Mouse (Mus musculus) liver, embryonic 14.5 days (tissue): ENCODE measurements around the gene Chid1.

Experiments
- CTCF ChIP-seq: IDR thresholded peaks from 2 replicates; pipeline ENCODE4 v1.5.1; 2016; ENCODE audit warnings: antibody characterized with exemption, low read depth, control low read depth
- EP300 ChIP-seq: IDR thresholded peaks from 2 replicates; pipeline ENCODE4 v1.6.1; 2016; ENCODE audit warnings: antibody characterized with exemption, low read depth

DNA sequence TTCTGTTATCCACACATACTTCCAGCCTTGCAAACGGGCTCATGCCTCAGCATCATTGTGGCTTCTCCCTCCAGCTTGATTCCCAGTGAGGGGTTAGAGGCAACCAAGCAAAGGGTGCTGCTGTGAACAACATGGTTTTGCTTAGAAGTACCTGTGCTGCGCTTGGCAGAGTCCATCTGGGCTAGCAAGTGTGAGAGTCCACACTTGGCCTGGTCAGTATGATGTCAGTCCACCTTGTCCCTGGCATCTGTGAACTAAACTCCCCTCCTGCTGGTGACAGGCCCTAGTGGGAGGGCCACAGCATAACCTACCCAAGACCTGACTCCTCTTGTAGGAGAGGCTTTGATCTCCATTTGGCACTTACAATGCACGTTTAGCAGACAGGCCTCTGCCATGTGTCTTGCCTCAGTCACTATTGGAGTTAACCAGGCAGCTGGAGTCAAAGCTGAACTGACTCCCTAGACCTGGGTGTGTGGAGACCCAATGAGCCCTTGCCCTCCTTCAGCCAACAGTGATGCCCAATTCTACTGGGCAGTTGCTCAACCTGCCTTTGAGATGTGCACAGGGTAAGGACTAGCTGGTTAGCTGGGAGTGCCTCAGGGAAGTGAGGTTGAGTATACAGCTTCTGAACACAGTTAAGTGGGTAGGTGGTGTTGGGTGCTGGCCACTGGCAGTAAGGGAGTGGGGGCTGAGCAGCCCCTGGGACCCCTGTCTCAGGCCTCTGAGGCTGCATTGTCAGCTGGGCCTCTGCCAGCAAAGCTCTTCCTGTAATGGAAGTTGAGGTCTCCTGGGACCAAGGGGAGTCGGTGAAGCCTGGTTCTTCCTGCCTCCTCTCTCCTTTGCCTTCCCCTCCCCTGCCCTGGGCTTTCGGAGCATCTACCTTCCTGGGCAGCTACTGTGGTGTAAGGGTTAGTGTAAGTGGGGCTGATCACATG, 55.2 kb downstream of the Chid1 start:
- TF ChIP-seq CTCF (no peak), EP300 (no peak)
